Mouse (Mus musculus) kidney, adult 11 months (tissue): ENCODE results near the gene Cyp2b10.
"Not testable (repeated sequence)": the region's sequence is repeated elsewhere in the genome, so short reads cannot be mapped to it uniquely, and the experiment has no call there.

ENCODE experiments used
- DNase-seq: peaks from one replicate; pipeline ENCODE4 v3.0.0; 2022

Cyp2b10 gene

GRCm38 (mm10) chr7:25917271-25917670, 19.9 kb downstream of the Cyp2b10 start:
- not testable (repeated sequence) for DNase-seq

DNA sequence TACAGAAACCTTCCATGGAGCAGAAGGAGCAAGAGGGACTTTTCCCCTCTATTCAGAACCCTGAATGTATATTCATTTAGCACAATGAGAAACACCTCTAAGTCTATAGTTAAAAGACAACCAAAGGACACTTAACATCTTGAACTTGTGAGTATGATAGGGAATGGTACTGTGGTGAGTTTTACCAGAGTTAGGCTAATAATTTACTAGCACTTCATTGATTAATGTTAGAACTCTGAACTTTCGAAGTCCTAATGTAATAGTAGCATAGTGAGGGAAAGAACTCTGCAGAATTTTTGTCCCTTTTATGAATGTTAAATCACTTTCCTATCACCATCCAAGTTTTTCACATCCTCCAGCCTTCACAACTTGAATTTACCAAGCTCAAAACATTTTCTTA, 22.0 kb downstream of the Cyp2b10 start:
- DNase-seq = no peak

DNA sequence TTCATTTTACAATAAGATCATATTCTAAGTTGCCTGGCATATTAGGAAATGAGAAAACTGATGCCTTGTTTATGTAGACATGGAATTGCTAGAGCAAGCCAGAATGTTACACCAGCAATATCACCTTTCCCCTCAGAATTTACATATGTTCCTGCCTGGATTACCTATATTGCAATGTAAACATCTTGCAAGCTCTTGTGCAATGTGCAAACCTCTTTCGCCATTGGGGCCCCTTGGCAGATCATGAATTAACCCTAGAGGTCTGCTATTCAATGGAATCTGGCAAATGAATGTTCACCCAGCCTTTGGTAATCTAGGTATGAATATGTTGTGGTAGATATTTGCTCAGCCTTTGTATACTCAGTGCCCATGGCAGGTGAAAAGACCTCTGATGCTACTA, 47.9 kb downstream of the Cyp2b10 start:
- no peak for DNase-seq
